Mouse (Mus musculus): Measurements from ENCODE around the gene Stoml3. TPM values are rescaled to one million over a fixed set of nuclear protein-coding genes. Genes with fewer than 3 reads are reported as not detected.

Gene Stoml3
- polyA plus RNA-seq, 1 experiment, result not detected

DNA sequence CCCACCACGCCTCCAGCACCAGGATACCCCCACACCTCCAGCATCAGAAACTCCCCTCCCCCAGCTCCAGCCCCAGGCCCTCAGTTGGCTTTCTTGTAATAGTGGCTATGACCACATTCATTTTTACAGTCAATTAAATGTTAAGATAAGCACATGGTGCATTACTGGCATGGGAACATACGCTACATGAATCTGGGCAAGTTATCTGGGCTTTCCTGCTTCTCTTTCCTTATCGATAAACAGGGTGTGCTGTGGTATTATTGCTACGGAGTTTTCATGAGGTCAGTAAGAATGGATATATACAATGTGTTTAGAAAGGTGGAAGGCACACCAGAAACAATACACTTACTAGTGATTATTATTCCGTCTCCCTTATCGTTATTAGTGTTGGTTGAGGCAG lies 43.6 kb downstream of the Stoml3 start:
- Histone ChIP-seq H3K36me3 (ENCODE audit: control insufficient read depth, insufficient read depth, low read length) (no peaks in the 10 kb centered on the region), H3K4me1 (ENCODE audit: control insufficient read depth, insufficient read depth, insufficient read length, low read length) (no peaks in the 10 kb centered on the region), H3K27me3 (ENCODE audit: control insufficient read depth, insufficient read depth, low read length) (no peaks in the 10 kb centered on the region), H3K27ac (ENCODE audit: insufficient read depth, low read depth, low read length) (no peak overlapping the region), H3K4me3 (ENCODE audit: low read depth, low read length) (no peak overlapping the region)
- 65% methylated on average over 6 of the region's 6 CpGs for WGBS
- TF ChIP-seq POLR2A (IDR thresholded peaks at IDR 0.05; ENCODE audit: low read depth, low read length), result no peak
- TF ChIP-seq CTCF (IDR thresholded peaks at IDR 0.05; ENCODE audit: extremely low read depth, insufficient read length, insufficient replicate concordance, low read depth, low read length), result no peak

DNA sequence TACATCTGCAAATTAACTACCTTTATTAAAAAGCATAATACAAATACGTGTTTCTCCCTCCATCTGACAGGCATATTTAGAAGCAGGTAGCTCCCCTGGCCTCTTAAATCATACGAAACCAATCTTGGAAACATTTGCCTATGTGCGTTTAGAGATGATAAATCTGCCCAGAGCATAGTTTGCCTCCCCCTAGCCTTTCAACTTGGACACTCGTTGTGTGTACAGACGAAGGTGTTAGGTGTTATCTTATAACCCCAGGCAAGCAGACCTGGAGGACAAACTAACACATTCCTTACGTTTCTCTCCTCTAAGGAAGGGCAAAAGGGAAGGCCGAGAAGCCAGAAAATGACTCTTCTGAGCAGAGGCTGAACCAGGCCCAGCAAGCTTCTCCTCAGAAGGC lies 64.2 kb downstream of the Stoml3 start:
- no peaks in the 10 kb centered on the region for H3K36me3 ChIP-seq (ENCODE audit: control insufficient read depth, insufficient read depth, low read length)
- WGBS, result 73% methylated on average over 7 of the region's 7 CpGs
- peaks cover 4% of the 10 kb centered on the region; the same call in 1 of the 2 replicates for H3K4me1 ChIP-seq (ENCODE audit: control insufficient read depth, insufficient read depth, insufficient read length, low read length)
- H3K27me3 ChIP-seq (ENCODE audit: control insufficient read depth, insufficient read depth, low read length), result no peaks in the 10 kb centered on the region
- H3K4me3 ChIP-seq (ENCODE audit: low read depth, low read length), result no peak overlapping the region
- H3K27ac ChIP-seq (ENCODE audit: insufficient read depth, low read depth, low read length), result no peak overlapping the region
- TF ChIP-seq POLR2A (IDR thresholded peaks at IDR 0.05; ENCODE audit: low read depth, low read length) (no peak), CTCF (IDR thresholded peaks at IDR 0.05; ENCODE audit: extremely low read depth, insufficient read length, insufficient replicate concordance, low read depth, low read length) (no peak)

DNA sequence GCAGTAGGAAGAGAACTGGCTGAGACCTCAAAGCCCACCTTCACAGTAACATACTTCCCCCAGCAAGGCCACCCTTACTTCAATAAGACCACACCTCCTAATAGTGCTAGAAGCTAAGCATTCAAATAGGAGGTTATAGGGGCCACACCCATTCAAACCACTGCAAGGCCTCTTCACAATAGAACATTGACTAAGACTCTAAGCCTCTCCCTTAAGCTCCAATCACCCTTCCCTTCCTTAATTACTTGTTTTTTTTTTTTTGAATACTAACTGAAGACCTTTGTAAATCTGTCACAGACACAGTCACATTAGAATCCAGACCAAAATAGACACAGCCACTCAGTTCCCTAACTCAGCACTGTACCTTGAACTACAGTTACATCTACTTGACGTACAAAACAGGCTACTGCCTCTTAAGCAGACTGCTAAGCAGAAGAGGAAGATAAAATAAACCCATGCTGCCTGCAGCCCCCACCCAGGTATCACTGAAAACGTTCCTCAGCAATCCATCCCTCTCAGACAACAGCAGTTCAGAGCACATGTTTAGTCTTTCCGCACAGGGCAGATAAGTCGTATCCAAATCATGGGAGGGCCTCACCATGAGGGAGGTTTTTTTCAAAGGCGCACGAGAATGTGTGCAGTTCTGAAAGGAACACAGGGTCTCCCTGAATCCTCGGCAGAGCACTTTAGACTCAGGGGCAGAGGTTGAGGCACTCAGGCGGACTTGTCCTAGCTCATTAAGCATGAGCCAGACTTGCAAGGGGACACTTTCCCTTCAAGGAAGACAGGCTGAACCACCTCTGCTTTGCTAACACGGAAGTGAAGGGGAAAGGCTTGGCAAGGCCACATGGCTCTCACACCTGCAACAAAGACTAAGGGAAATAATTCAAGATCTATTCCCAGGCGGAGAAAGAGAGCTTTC lies 66.8 kb downstream of the Stoml3 start:
- Histone ChIP-seq H3K4me3 (ENCODE audit: low read depth, low read length) (no peak overlapping the region), H3K27ac (ENCODE audit: insufficient read depth, low read depth, low read length) (no peak overlapping the region), H3K36me3 (ENCODE audit: control insufficient read depth, insufficient read depth, low read length) (no peaks in the 10 kb centered on the region), H3K4me1 (ENCODE audit: control insufficient read depth, insufficient read depth, insufficient read length, low read length) (peaks cover 4% of the 10 kb centered on the region; the same call in 1 of the 2 replicates), H3K27me3 (ENCODE audit: control insufficient read depth, insufficient read depth, low read length) (no peaks in the 10 kb centered on the region)
- 27% methylated on average over 10 of the region's 10 CpGs for WGBS
- TF ChIP-seq POLR2A (IDR thresholded peaks at IDR 0.05; ENCODE audit: low read depth, low read length), result no peak
- no peak for TF ChIP-seq CTCF (IDR thresholded peaks at IDR 0.05; ENCODE audit: extremely low read depth, insufficient read length, insufficient replicate concordance, low read depth, low read length)

GRCm38 (mm10) chr3:53557388-53558214 lies 69.1 kb downstream of the Stoml3 start:
- TF ChIP-seq POLR2A (IDR thresholded peaks at IDR 0.05; ENCODE audit: low read depth, low read length), result no peak
- no peak for TF ChIP-seq CTCF (IDR thresholded peaks at IDR 0.05; ENCODE audit: extremely low read depth, insufficient read length, insufficient replicate concordance, low read depth, low read length)
- no peak overlapping the region for H3K4me3 ChIP-seq (ENCODE audit: low read depth, low read length)
- H3K4me1 ChIP-seq (ENCODE audit: control insufficient read depth, insufficient read depth, insufficient read length, low read length), result peaks cover 13% of the 10 kb centered on the region; the same call in 1 of the 2 replicates
- 55% methylated on average over 16 of the region's 16 CpGs for WGBS
- no peaks in the 10 kb centered on the region for H3K36me3 ChIP-seq (ENCODE audit: control insufficient read depth, insufficient read depth, low read length)
- H3K27ac ChIP-seq (ENCODE audit: insufficient read depth, low read depth, low read length), result peak overlapping the region; percentile 42; the same call in 1 of the 2 replicates
- no peaks in the 10 kb centered on the region for H3K27me3 ChIP-seq (ENCODE audit: control insufficient read depth, insufficient read depth, low read length)

Other genes with a start within 250 kb of the Stoml3 start
- 4.2 and 8.0 TPM in 2 replicates for gene Nhlrc3, start 25.3 kb upstream of the Stoml3 start, polyA plus RNA-seq (2012; rRNA removed)
- gene Proser1, start 25.0 kb upstream of the Stoml3 start, polyA plus RNA-seq (2012; rRNA removed), result 23.3 and 28.9 TPM in 2 replicates
- gene Frem2, start 168.7 kb downstream of the Stoml3 start, polyA plus RNA-seq (2012; rRNA removed), result 1.1 and 2.1 TPM in 2 replicates

All from small intestine, adult 2 months (tissue).